Mouse (Mus musculus) B cell, adult 2 months (primary cell): ENCODE measurements around the gene Gm11111.

ENCODE experiments used
- DNase-seq, 2 experiments: peaks; one replicate each; pipeline ENCODE4 v3.0.0; 2022

Gm11111 gene

DNA sequence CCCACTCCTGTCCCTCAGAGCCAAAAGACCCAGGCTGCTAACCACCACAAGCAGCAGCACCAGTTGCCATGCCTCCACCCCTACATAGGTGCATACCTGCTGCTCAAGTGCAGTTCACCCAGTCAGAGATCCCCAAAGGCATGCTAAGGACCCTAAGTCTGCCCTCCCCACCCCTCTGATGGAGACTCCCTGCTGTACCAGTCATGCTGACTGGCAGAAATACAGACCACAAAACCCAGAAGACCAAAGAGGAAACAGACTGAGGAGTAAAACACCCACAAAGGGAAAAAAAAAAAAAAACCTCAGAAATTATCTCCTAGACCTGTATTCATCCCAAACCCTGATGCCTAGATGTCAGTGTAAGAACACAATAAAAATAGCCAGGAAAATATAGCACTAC lies 33.4 kb downstream of the Gm11111 start:
- no peak for DNase-seq
